Mouse (Mus musculus) left cerebral cortex, adult 9 months (tissue): Measurements from ENCODE around the gene Sbds.
A peak's percentile ranks its signal among the peaks of the same experiment; 100 is the strongest.
"Not testable (repeated sequence)": the region's sequence is repeated elsewhere in the genome, so short reads cannot be mapped to it uniquely, and the experiment has no call there.

ENCODE experiments used
- DNase-seq, 2 experiments: peaks; one replicate each; pipeline ENCODE4 v3.0.0; 2022; ENCODE audit warnings: low spot score in 2 of 2

Gene Sbds

GRCm38 (mm10) chr5:130256678-130257271 is 1.4 kb upstream of the Sbds start:
- peak; percentile 91 to 95 for DNase-seq

GRCm38 (mm10) chr5:130255799-130256525 is 632 bp upstream of the Sbds start:
- not testable (repeated sequence) for DNase-seq

- DNase-seq, result peak in 1 of 2 experiments; percentile 47
Measured at GRCm38 (mm10) chr5:130254164-130255016, 940 bp downstream of the Sbds start.

- no peak for DNase-seq
Measured at GRCm38 (mm10) chr5:130247823-130248222, 7.5 kb downstream of the Sbds start.

GRCm38 (mm10) chr5:130241426-130241825 is 13.9 kb downstream of the Sbds start:
- DNase-seq, result no peak

- DNase-seq, result no peak
Measured at GRCm38 (mm10) chr5:130239856-130240255, 15.5 kb downstream of the Sbds start.

- no peak for DNase-seq
Measured at GRCm38 (mm10) chr5:130239236-130239635, 16.1 kb downstream of the Sbds start.

GRCm38 (mm10) chr5:130236302-130236701 is 19.0 kb downstream of the Sbds start:
- no peak for DNase-seq

GRCm38 (mm10) chr5:130228120-130228519 is 27.2 kb downstream of the Sbds start:
- no peak for DNase-seq

- DNase-seq, result no peak
Measured at GRCm38 (mm10) chr5:130226790-130227189, 28.5 kb downstream of the Sbds start.

GRCm38 (mm10) chr5:130222146-130223004 is 33.0 kb downstream of the Sbds start:
- DNase-seq, result peak; percentile 78 to 93

GRCm38 (mm10) chr5:130221760-130222145 is 33.6 kb downstream of the Sbds start:
- peak in 1 of 2 experiments; percentile 23 for DNase-seq

GRCm38 (mm10) chr5:130221316-130221715 is 34.0 kb downstream of the Sbds start:
- no peak for DNase-seq

GRCm38 (mm10) chr5:130218336-130218735 is 37.0 kb downstream of the Sbds start:
- DNase-seq, result no peak

GRCm38 (mm10) chr5:130217406-130217805 is 37.9 kb downstream of the Sbds start:
- no peak for DNase-seq

- no peak for DNase-seq
Measured at GRCm38 (mm10) chr5:130216781-130217180, 38.5 kb downstream of the Sbds start, which contains the start of gene Tmem248. Tmem248 (plus strand) TSS chr5:130217081.

GRCm38 (mm10) chr5:130212956-130213355 is 42.4 kb downstream of the Sbds start:
- DNase-seq, result no peak

- DNase-seq, result no peak
Measured at GRCm38 (mm10) chr5:130207299-130207698, 48.0 kb downstream of the Sbds start.

- no peak for DNase-seq
Measured at GRCm38 (mm10) chr5:130205441-130206023, 49.8 kb downstream of the Sbds start.

GRCm38 (mm10) chr5:130204560-130204959 is 50.8 kb downstream of the Sbds start:
- DNase-seq, result no peak

- DNase-seq, result no peak
Measured at GRCm38 (mm10) chr5:130203948-130204347, 51.4 kb downstream of the Sbds start.
